In genomic region chr2:25185625-25186574, GRCm38 (mm10) we compare ENCODE assay signal across 9 mouse cellular contexts. TPM values are rescaled to one million over a fixed set of nuclear protein-coding genes. Genes with fewer than 3 reads are reported as not detected.
DNase-seq lines count a peak whose midpoint lies in the region; ATAC-seq and TF ChIP-seq lines count a peak whose summit lies in the region.
"Had no signal": no experiment of that assay in that cellular context is flagged by ENCODE, and none has a peak within 500 bp of the region (broad histone marks: within the 10 kb centered on the region; RNA-seq: fewer than 3 reads in every experiment).

No protein-coding gene starts in this region.

- no peaks in the 10 kb centered on the region for H3K4me1 ChIP-seq in bone marrow macrophage, adult 2 months (ENCODE audit: control insufficient read depth, insufficient read depth, low read length)
- H3K4me1 ChIP-seq in heart, adult 2 months (ENCODE audit: control insufficient read depth, insufficient read depth, low read length): peaks cover 4% of the 10 kb centered on the region
- H3K4me1 ChIP-seq in kidney, postnatal 0 days (replicated peaks; ENCODE audit: insufficient read depth, low read length): no peaks in the 10 kb centered on the region; the same call in 1 of the 2 replicates

- intact Hi-C loops in heart, adult 2 months (cut with DNase I): loop anchor here (1.0 kb wide), 1 partner anchor 59 kb away; no protein-coding TSS in a partner anchor

- H3K79me2 ChIP-seq in heart, adult 2 months (replicated peaks; ENCODE audit: control insufficient read depth, insufficient read depth, low read length): no peaks in the 10 kb centered on the region

- DNase-seq in right cerebral cortex, postnatal 14 days: peak; percentile 60
- no peak for DNase-seq in right cerebral cortex, adult 18-20 months
- peak; percentile 64 to 73 for DNase-seq in heart, adult 2 months
- peak; percentile 74 for DNase-seq in kidney, postnatal 0 days (ENCODE audit: low spot score)
- DNase-seq in spleen, postnatal 14 days (ENCODE audit: low spot score in 2 of 2): peak; percentile 30 to 36
- no peak for DNase-seq in frontal cortex, postnatal 36 days (ENCODE audit: low spot score in 2 of 2)

- H3K9ac ChIP-seq in heart, adult 2 months (ENCODE audit: low read depth, low read length): peak overlapping the region; percentile 68
- peak overlapping the region; percentile 60 for H3K9ac ChIP-seq in kidney, postnatal 0 days (ENCODE audit: low read depth, low read length)

- H3K36me3 ChIP-seq in heart, adult 2 months (ENCODE audit: control insufficient read depth, insufficient read depth, low read length): no peaks in the 10 kb centered on the region
- no peaks in the 10 kb centered on the region for H3K36me3 ChIP-seq in kidney, postnatal 0 days (ENCODE audit: insufficient read depth, low read length)

- TF ChIP-seq POLR2A in bone marrow macrophage, adult 2 months (IDR thresholded peaks at IDR 0.05; ENCODE audit: borderline replicate concordance, low read depth, low read length): no peak
- TF ChIP-seq POLR2A in heart, adult 2 months (IDR thresholded peaks at IDR 0.05; ENCODE audit: insufficient read depth, low read depth, low read length): 0 out of 2 replicates have a peak, but pooled peaks have one; percentile 8

- no peaks in the 10 kb centered on the region for H3K27me3 ChIP-seq in heart, adult 2 months (ENCODE audit: control insufficient read depth, insufficient read depth, low read length)
- no peaks in the 10 kb centered on the region for H3K27me3 ChIP-seq in kidney, postnatal 0 days (ENCODE audit: insufficient read depth, low read length)

- H3K9me3 ChIP-seq in kidney, postnatal 0 days (replicated peaks; ENCODE audit: low read length): no peaks in the 10 kb centered on the region

- no peak for TF ChIP-seq EP300 in heart, adult 2 months (IDR thresholded peaks at IDR 0.05; ENCODE audit: insufficient read depth, low read depth, low read length)

- peak overlapping the region; percentile 90 for H3K4me2 ChIP-seq in kidney, postnatal 0 days (ENCODE audit: low read length)

- peak; percentile 66 for ATAC-seq in kidney, postnatal 0 days (replicated peaks; ENCODE audit: low FRiP score, low read depth)
- peak; percentile 33 for ATAC-seq in megakaryocyte, adult 5-6 weeks (ENCODE audit: poor library complexity, severe bottlenecking)

- no peak overlapping the region for H3K27ac ChIP-seq in bone marrow macrophage, adult 2 months (ENCODE audit: insufficient read depth, low read depth, low read length)
- H3K27ac ChIP-seq in heart, adult 2 months: peak overlapping the region; percentile 71
- H3K27ac ChIP-seq in kidney, postnatal 0 days: peak overlapping the region; percentile 75

- H3K4me3 ChIP-seq in bone marrow macrophage, adult 2 months (ENCODE audit: insufficient read depth, low read length): peak overlapping the region; percentile 43
- peak overlapping the region; percentile 39 for H3K4me3 ChIP-seq in heart, adult 2 months
- H3K4me3 ChIP-seq in kidney, postnatal 0 days (replicated peaks; ENCODE audit: low read depth, low read length): peak overlapping the region; percentile 38

- WGBS in heart, adult 2 months: 4% methylated on average over 64 of the region's 64 CpGs
- 1% methylated on average over 64 of the region's 64 CpGs for WGBS in kidney, postnatal 0 days

- no peak for TF ChIP-seq CTCF in bone marrow macrophage, adult 2 months (IDR thresholded peaks at IDR 0.05; ENCODE audit: low read depth, low read length)
- peak; percentile 66 for TF ChIP-seq CTCF in heart, adult 2 months (IDR thresholded peaks at IDR 0.05)
- peak; percentile 80 for TF ChIP-seq CTCF in kidney, postnatal 0 days (IDR thresholded peaks at IDR 0.05; ENCODE audit: low read depth)

RNA-seq across cellular contexts. Expression of gene Nrarp, which starts 5.3 kb away (rescaled TPM):
- not detected in 2 replicates for polyA plus RNA-seq in bone marrow macrophage, adult 2 months (2012; ENCODE audit: insufficient read depth, insufficient read length, missing spikeins)
- 1 to 10 TPM; 6.2 to 7.4 TPM for total RNA-seq in heart, adult 2 months (2021)
- polyA plus RNA-seq in heart, adult 2 months (2012; rRNA removed): 10.2 and 11.2 TPM in 2 replicates
- polyA plus RNA-seq in kidney, postnatal 0 days (2015; fragmentation: Nextera tagmentation; extraction: Ambion mirVana): 19.9 and 21.6 TPM in 2 replicates
- 1.1 TPM in 1 of 2 replicates, not detected in the other for total RNA-seq in megakaryocyte, adult 5-6 weeks (2015)
- 0.22 and 0.28 TPM in 2 replicates for total RNA-seq in megakaryocyte, adult 5-6 weeks (2017)

RNA-seq across cellular contexts. Expression of gene Tor4a, which starts 10.8 kb away (rescaled TPM):
- polyA plus RNA-seq in bone marrow macrophage, adult 2 months (2012; ENCODE audit: insufficient read depth, insufficient read length, missing spikeins): 72.2 and 73.2 TPM in 2 replicates
- 1 to 10 TPM; 4.3 to 4.9 TPM for total RNA-seq in heart, adult 2 months (2021)
- 6.8 and 9.4 TPM in 2 replicates for polyA plus RNA-seq in heart, adult 2 months (2012; rRNA removed)
- 10.8 and 12.0 TPM in 2 replicates for polyA plus RNA-seq in kidney, postnatal 0 days (2015; fragmentation: Nextera tagmentation; extraction: Ambion mirVana)
- 17.4 and 19.7 TPM in 2 replicates for total RNA-seq in megakaryocyte, adult 5-6 weeks (2015)
- total RNA-seq in megakaryocyte, adult 5-6 weeks (2017): 25.1 and 29.6 TPM in 2 replicates

RNA-seq across cellular contexts. Expression of gene Nelfb, which starts 25.4 kb away (rescaled TPM):
- polyA plus RNA-seq in bone marrow macrophage, adult 2 months (2012; ENCODE audit: insufficient read depth, insufficient read length, missing spikeins): 33.3 and 35.7 TPM in 2 replicates
- total RNA-seq in heart, adult 2 months (2021): 10 to 100 TPM; 37.4 TPM
- 47.0 and 86.7 TPM in 2 replicates for polyA plus RNA-seq in heart, adult 2 months (2012; rRNA removed)
- 74.0 and 82.3 TPM in 2 replicates for polyA plus RNA-seq in kidney, postnatal 0 days (2015; fragmentation: Nextera tagmentation; extraction: Ambion mirVana)
- 21.4 and 23.8 TPM in 2 replicates for total RNA-seq in megakaryocyte, adult 5-6 weeks (2015)
- 30.1 and 36.5 TPM in 2 replicates for total RNA-seq in megakaryocyte, adult 5-6 weeks (2017)

RNA-seq across cellular contexts. Expression of gene Stpg3, which starts 28.5 kb away (rescaled TPM):
- polyA plus RNA-seq in bone marrow macrophage, adult 2 months (2012; ENCODE audit: insufficient read depth, insufficient read length, missing spikeins): not detected in 2 replicates
- not detected for total RNA-seq in heart, adult 2 months (2021)
- 0.20 TPM in 1 of 2 replicates, not detected in the other for polyA plus RNA-seq in heart, adult 2 months (2012; rRNA removed)
- 0.29 and 0.43 TPM in 2 replicates for polyA plus RNA-seq in kidney, postnatal 0 days (2015; fragmentation: Nextera tagmentation; extraction: Ambion mirVana)
- not detected in 2 replicates for total RNA-seq in megakaryocyte, adult 5-6 weeks (2015)
- not detected in 2 replicates for total RNA-seq in megakaryocyte, adult 5-6 weeks (2017)
- total RNA-seq: gastrocnemius, postnatal 4 days had no signal

RNA-seq across cellular contexts. Expression of gene Fam166a, which starts 32.6 kb away (rescaled TPM):
- not detected in 2 replicates for polyA plus RNA-seq in bone marrow macrophage, adult 2 months (2012; ENCODE audit: insufficient read depth, insufficient read length, missing spikeins)
- not detected for total RNA-seq in heart, adult 2 months (2021)
- polyA plus RNA-seq in heart, adult 2 months (2012; rRNA removed): 0.21 TPM in 1 of 2 replicates, not detected in the other
- 0.28 and 0.62 TPM in 2 replicates for polyA plus RNA-seq in kidney, postnatal 0 days (2015; fragmentation: Nextera tagmentation; extraction: Ambion mirVana)
- 0.20 and 0.57 TPM in 2 replicates for total RNA-seq in megakaryocyte, adult 5-6 weeks (2015)
- not detected in 2 replicates for total RNA-seq in megakaryocyte, adult 5-6 weeks (2017)

Comparison
In these comparisons a context has a peak if more than half of its experiments do, and no peak if none do; other contexts are left out.
1. DNase-seq: peak in right cerebral cortex, postnatal 14 days (single experiment), heart, adult 2 months (2 of 2), kidney, postnatal 0 days (single experiment) and spleen, postnatal 14 days (2 of 2); none in right cerebral cortex, adult 18-20 months (single experiment) and frontal cortex, postnatal 36 days (0 of 2).
2. Peak in every context shown above with its lines, with median percentiles within 50 percentile points of each other: H3K4me3 ChIP-seq.